9 mouse cellular contexts compared by ENCODE assay signal in genomic region chr16:37869470-37870231, GRCm38 (mm10). TPM values are rescaled to one million over a fixed set of nuclear protein-coding genes. Genes with fewer than 3 reads are reported as not detected.
DNase-seq lines count a peak whose midpoint lies in the region; ATAC-seq and TF ChIP-seq lines count a peak whose summit lies in the region.
"Had no signal": no experiment of that assay in that cellular context is flagged by ENCODE, and none has a peak within 500 bp of the region (broad histone marks: within the 10 kb centered on the region; RNA-seq: fewer than 3 reads in every experiment).

No protein-coding gene starts in this region.

- no peaks in the 10 kb centered on the region for H3K9me3 ChIP-seq in erythroblast, embryonic 14.5 days (ENCODE audit: control insufficient read depth, low read length)
- no peaks in the 10 kb centered on the region for H3K9me3 ChIP-seq in forebrain, postnatal 0 days (ENCODE audit: low read length)
- H3K9me3 ChIP-seq in limb, embryonic 15.5 days: no peaks in the 10 kb centered on the region

- H3K36me3 ChIP-seq in erythroblast, embryonic 14.5 days (ENCODE audit: control insufficient read depth): peaks cover under 1% of the 10 kb centered on the region
- H3K36me3 ChIP-seq in forebrain, postnatal 0 days (ENCODE audit: insufficient read depth): no peaks in the 10 kb centered on the region
- 0 out of 2 replicates have a peak, but pooled peaks cover 5% of the 10 kb centered on the region for H3K36me3 ChIP-seq in limb, embryonic 15.5 days
- H3K36me3 ChIP-seq in small intestine, adult 2 months (ENCODE audit: control insufficient read depth, insufficient read depth, low read length): no peaks in the 10 kb centered on the region

- H3K4me3 ChIP-seq in erythroblast, embryonic 14.5 days (replicated peaks): peak overlapping the region; percentile 86
- peak overlapping the region; percentile 98 for H3K4me3 ChIP-seq in forebrain, postnatal 0 days (ENCODE audit: low read depth, low read length)
- peak overlapping the region; percentile 92 for H3K4me3 ChIP-seq in limb, embryonic 15.5 days
- peak overlapping the region; percentile 78; the same call in 1 of the 2 replicates for H3K4me3 ChIP-seq in small intestine, adult 2 months (ENCODE audit: low read depth, low read length)

- peaks cover 26% of the 10 kb centered on the region for H3K4me1 ChIP-seq in erythroblast, embryonic 14.5 days (ENCODE audit: control insufficient read depth)
- peaks cover 22% of the 10 kb centered on the region for H3K4me1 ChIP-seq in forebrain, postnatal 0 days (ENCODE audit: insufficient read depth)
- peaks cover 22% of the 10 kb centered on the region; the same call in 1 of the 2 replicates for H3K4me1 ChIP-seq in limb, embryonic 15.5 days
- H3K4me1 ChIP-seq in small intestine, adult 2 months (ENCODE audit: control insufficient read depth, insufficient read depth, insufficient read length, low read length): peaks cover 9% of the 10 kb centered on the region

- ATAC-seq in erythroblast, adult 5-6 weeks (replicated peaks; ENCODE audit: low FRiP score, poor library complexity, severe bottlenecking): no peak
- no peak for ATAC-seq in forebrain, postnatal 0 days
- ATAC-seq in limb, embryonic 15.5 days (ENCODE audit: insufficient number of reproducible peaks, low FRiP score, low TSS enrichment, low read depth): no peak

- no peaks in the 10 kb centered on the region for H3K27me3 ChIP-seq in erythroblast, embryonic 14.5 days (ENCODE audit: control insufficient read depth)
- no peaks in the 10 kb centered on the region for H3K27me3 ChIP-seq in forebrain, postnatal 0 days (ENCODE audit: insufficient read depth, low read length)
- H3K27me3 ChIP-seq in limb, embryonic 15.5 days: no peaks in the 10 kb centered on the region
- H3K27me3 ChIP-seq in small intestine, adult 2 months (ENCODE audit: control insufficient read depth, insufficient read depth, low read length): no peaks in the 10 kb centered on the region
- H3K27me3 ChIP-seq: Patski had no signal

- no peak for TF ChIP-seq POLR2A in small intestine, adult 2 months (IDR thresholded peaks at IDR 0.05; ENCODE audit: low read depth, low read length)

- peak; percentile 30 for TF ChIP-seq CTCF in forebrain, postnatal 0 days (IDR thresholded peaks at IDR 0.05; ENCODE audit: low read depth)
- TF ChIP-seq CTCF in small intestine, adult 2 months (IDR thresholded peaks at IDR 0.05; ENCODE audit: extremely low read depth, insufficient read length, insufficient replicate concordance, low read depth, low read length): no peak

- H3K9ac ChIP-seq in forebrain, postnatal 0 days: peak overlapping the region; percentile 95
- H3K9ac ChIP-seq in limb, embryonic 15.5 days: peak overlapping the region; percentile 95

- 18% methylated on average over 4 of the region's 4 CpGs for WGBS in forebrain, postnatal 0 days
- WGBS in limb, embryonic 15.5 days: 20% methylated on average over 4 of the region's 4 CpGs
- 6% methylated on average over 4 of the region's 4 CpGs for WGBS in small intestine, adult 2 months

- peak overlapping the region; percentile 72 for H3K4me2 ChIP-seq in forebrain, postnatal 0 days (ENCODE audit: low read depth)
- H3K4me2 ChIP-seq in limb, embryonic 15.5 days: peak overlapping the region; percentile 76

- peak overlapping the region; percentile 100; the same call in 1 of the 2 replicates for H3K27ac ChIP-seq in forebrain, postnatal 0 days (ENCODE audit: low read depth, low read length)
- H3K27ac ChIP-seq in limb, embryonic 15.5 days: peak overlapping the region; percentile 99
- H3K27ac ChIP-seq in small intestine, adult 2 months (ENCODE audit: insufficient read depth, low read depth, low read length): peak overlapping the region; percentile 36

- DNase-seq in ES-CJ7 (ENCODE audit: low read depth, low spot score): peak; percentile 23
- DNase-seq in forebrain, postnatal 0 days: no peak
- no peak for DNase-seq in right cerebral cortex, adult 18-20 months
- no peak for DNase-seq in frontal cortex, postnatal 10 days (ENCODE audit: low spot score in 2 of 2)

RNA-seq across cellular contexts. Expression of gene Lrrc58, which starts 1.5 kb away (rescaled TPM):
- 0.03 and 0.06 TPM in 2 replicates for polyA plus RNA-seq in erythroblast, embryonic 14.5 days (2012)
- total RNA-seq in erythroblast, adult 5-6 weeks (2015; ENCODE audit: low replicate concordance): 7.9 and 17.1 TPM in 2 replicates
- 5.6 and 8.1 TPM in 2 replicates for total RNA-seq in erythroblast, adult 5-6 weeks (2017; ENCODE audit: low replicate concordance)
- 66.5 and 97.5 TPM in 2 replicates for total RNA-seq in forebrain, postnatal 0 days (2014; rRNA removed)
- polyA plus RNA-seq in forebrain, postnatal 0 days (2015; fragmentation: Nextera tagmentation; extraction: Ambion mirVana): 28.3 and 43.7 TPM in 2 replicates
- 48.4 and 53.1 TPM in 2 replicates for polyA plus RNA-seq in limb, embryonic 15.5 days (2015; fragmentation: Nextera tagmentation; extraction: Ambion mirVana)
- polyA plus RNA-seq in small intestine, adult 2 months (2012; rRNA removed): 3.3 and 5.1 TPM in 2 replicates

RNA-seq across cellular contexts. Expression of gene Gm36028, which starts 8.7 kb away (rescaled TPM):
- polyA plus RNA-seq in erythroblast, embryonic 14.5 days (2012): not detected in 2 replicates
- not detected in 2 replicates for total RNA-seq in erythroblast, adult 5-6 weeks (2015; ENCODE audit: low replicate concordance)
- not detected in 2 replicates for total RNA-seq in erythroblast, adult 5-6 weeks (2017; ENCODE audit: low replicate concordance)
- total RNA-seq in forebrain, postnatal 0 days (2014; rRNA removed): not detected in 2 replicates
- 0.21 and 0.28 TPM in 2 replicates for polyA plus RNA-seq in forebrain, postnatal 0 days (2015; fragmentation: Nextera tagmentation; extraction: Ambion mirVana)
- not detected in 2 replicates for polyA plus RNA-seq in limb, embryonic 15.5 days (2015; fragmentation: Nextera tagmentation; extraction: Ambion mirVana)
- not detected in 2 replicates for polyA plus RNA-seq in small intestine, adult 2 months (2012; rRNA removed)

RNA-seq across cellular contexts. Expression of gene Gpr156, which starts 46.6 kb away (rescaled TPM):
- polyA plus RNA-seq in erythroblast, embryonic 14.5 days (2012): not detected in 2 replicates
- total RNA-seq in erythroblast, adult 5-6 weeks (2015; ENCODE audit: low replicate concordance): not detected in 2 replicates
- not detected in 2 replicates for total RNA-seq in erythroblast, adult 5-6 weeks (2017; ENCODE audit: low replicate concordance)
- total RNA-seq in forebrain, postnatal 0 days (2014; rRNA removed): 2.8 and 3.3 TPM in 2 replicates
- polyA plus RNA-seq in forebrain, postnatal 0 days (2015; fragmentation: Nextera tagmentation; extraction: Ambion mirVana): 1.5 and 2.3 TPM in 2 replicates
- polyA plus RNA-seq in limb, embryonic 15.5 days (2015; fragmentation: Nextera tagmentation; extraction: Ambion mirVana): 0.38 and 0.47 TPM in 2 replicates
- 0.03 TPM in 1 of 2 replicates, not detected in the other for polyA plus RNA-seq in small intestine, adult 2 months (2012; rRNA removed)

Comparison
In these comparisons a context has a peak if more than half of its experiments do, and no peak if none do; other contexts are left out.
1. H3K27ac ChIP-seq: peak in every context shown above with its lines; median percentile 100 in forebrain, postnatal 0 days; 99 in limb, embryonic 15.5 days; 36 in small intestine, adult 2 months.